Mouse (Mus musculus) layer of hippocampus, postnatal 36 days (tissue): Measurements from ENCODE around the gene Tmem184c. TPM values are rescaled to one million over a fixed set of nuclear protein-coding genes. Genes with fewer than 3 reads are reported as not detected.

Experiments
- DNase-seq, 2 experiments: peaks; one replicate each; pipeline ENCODE4 v3.0.0; 2022
- total RNA-seq, 2 experiments: library from RNA; stranded (reverse); gene quantifications; 2 replicates each; pipeline ENCODE4 v1.2.3; 2021

Gene Tmem184c
- 10 to 100 TPM; 70.9 to 71.4 TPM for total RNA-seq

DNA sequence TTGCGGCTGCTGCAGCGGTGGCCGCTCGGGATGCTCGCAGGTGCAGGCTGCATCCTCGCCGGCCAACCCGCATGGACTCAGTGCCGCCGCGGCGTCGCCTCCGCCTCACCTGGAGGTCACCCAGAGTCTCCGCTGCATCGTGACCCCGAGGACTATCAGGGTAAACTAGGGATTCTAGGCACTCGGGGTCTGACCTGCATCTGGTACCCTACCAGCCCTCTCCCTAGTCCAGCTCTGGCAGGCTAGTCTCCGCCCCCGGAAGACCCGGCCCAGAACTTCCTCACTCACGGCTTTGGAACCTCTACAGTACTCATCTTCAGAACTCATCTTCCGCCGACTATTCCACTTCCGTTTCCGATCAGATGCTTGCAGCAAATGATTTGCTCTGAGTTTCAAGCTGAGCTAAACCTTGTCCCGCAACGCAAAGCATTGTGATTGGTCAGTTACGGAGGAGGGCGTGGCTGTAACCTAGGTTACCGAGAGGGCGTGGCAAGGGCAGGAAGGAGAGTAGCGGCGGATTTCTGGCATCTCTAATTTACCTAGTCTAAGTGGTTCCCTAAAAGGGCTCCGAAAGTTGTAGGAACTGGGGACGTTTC lies at the start of gene Tmem184c:
Gene Tmem184c, minus strand, starts transcription at position 325 of the 596 bp plus-strand sequence.
- DNase-seq: peak; percentile 98

GRCm38 (mm10) chr8:77659534-77660080 lies 49.1 kb upstream of the Tmem184c start:
- no peak for DNase-seq

DNA sequence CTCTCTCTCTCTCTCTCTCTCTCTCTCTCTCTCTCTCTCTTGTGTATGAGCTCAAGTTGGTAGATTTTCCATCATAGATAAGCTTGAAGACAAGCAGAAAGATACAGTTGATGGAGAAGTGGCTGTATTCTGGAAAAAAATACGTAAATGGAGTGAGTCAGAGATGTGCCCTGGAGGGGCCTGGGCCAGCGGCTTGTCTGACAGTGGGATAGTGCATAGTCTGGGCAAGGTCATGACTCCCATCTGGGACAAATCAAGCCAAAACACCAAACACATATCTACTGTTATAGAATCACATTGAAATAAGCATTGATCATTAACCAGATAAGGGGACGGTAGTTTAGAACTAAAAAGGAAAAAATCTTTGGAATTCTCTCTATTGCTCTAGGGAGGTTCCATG lies 47.9 kb upstream of the Tmem184c start:
- DNase-seq: no peak

- DNase-seq: no peak
These were observed 40.2 kb upstream of the Tmem184c start for GRCm38 (mm10) chr8:77650646-77651190.

GRCm38 (mm10) chr8:77640093-77640839 lies 29.8 kb upstream of the Tmem184c start:
- DNase-seq: no peak

DNA sequence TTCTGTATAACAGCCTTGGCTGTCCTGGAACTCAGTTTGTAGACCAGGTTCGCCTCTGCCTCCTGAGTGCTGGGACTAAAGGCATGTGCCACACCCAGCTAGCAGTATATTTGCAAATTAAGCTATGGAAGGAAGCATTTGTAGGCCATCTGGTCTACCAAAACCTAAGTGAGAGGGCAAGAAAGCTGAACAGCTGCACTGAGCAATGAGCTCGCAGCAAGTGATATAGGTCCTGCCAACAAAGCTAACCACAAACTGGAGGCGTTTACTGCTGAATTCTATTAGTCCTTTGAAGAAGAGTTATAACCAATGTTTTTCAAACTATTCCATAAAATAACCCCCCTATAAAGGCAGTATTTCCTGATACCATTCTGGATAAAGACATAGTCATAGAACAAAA lies 27.1 kb upstream of the Tmem184c start:
- DNase-seq: no peak

DNA sequence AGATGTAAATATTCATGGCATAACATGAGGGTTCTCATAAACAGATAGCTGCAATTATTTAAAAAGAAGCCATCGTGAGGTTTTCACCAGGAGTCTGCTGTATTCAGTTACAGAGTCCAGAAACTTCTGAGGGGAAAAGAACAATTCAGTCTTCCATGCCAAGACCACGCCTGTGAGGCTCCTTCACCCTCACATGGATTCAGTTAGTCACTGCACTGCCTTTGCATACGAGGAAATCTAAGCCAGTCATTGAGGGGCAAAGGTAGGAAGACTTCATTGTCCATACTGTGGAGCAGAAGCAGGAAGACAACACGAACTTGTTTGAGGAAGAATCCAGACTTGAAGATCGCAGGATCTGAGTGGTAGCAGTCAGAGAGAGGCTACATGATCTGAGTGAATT lies 23.5 kb upstream of the Tmem184c start:
- no peak for DNase-seq

DNA sequence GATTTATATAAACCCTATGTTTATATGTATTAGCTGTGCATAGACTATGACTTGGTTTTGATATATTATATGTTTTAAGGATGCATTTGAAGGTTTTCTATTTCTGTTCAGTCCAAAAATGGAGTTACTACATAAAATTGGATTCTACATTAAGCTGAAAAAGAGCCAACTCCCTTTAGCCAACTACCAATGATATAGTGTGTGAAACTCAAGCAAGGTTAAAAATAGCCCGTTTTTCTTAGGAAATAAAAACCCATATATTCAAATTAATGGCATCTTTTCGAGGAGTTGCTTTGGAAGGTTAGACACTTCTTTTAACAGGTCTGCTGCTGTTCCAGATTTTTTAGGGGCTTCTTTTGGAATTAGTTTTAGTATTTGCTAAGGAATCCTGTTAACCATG lies 22.7 kb upstream of the Tmem184c start:
- DNase-seq: no peak

GRCm38 (mm10) chr8:77630691-77631090 lies 20.2 kb upstream of the Tmem184c start:
- DNase-seq: no peak

DNA sequence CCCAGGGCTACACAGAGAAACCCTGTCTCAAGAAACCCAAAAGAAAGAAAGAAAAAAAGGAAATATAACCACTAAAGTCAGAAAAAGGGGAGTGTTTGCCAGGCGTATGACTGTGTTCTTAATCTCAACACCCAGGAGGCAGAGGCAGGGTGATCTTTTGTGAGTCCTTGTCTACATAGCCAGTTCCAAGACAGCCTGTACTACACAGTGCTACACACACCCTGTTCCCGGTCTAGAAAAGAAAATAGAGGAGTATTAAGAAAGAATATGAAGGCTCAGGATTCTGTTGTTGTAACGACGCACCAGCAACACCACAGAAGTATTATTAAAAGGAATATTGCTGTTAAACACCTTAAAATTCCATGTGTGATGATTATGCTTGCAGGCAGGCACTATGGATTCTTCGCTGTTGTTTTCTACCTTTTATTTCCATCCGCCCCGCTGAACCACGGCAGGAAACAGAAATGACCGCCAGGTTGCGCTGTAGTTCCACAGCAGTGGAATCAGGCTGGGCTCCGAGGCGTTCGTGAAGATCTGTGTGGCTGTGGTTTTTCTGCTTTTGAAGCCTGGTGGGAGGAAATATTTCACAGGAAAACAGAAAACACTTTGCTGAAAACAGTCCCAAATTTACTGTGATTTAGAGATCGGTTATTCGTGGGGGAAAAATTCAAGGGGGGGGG lies 19.5 kb upstream of the Tmem184c start:
- peak; percentile 76 to 83 for DNase-seq

DNA sequence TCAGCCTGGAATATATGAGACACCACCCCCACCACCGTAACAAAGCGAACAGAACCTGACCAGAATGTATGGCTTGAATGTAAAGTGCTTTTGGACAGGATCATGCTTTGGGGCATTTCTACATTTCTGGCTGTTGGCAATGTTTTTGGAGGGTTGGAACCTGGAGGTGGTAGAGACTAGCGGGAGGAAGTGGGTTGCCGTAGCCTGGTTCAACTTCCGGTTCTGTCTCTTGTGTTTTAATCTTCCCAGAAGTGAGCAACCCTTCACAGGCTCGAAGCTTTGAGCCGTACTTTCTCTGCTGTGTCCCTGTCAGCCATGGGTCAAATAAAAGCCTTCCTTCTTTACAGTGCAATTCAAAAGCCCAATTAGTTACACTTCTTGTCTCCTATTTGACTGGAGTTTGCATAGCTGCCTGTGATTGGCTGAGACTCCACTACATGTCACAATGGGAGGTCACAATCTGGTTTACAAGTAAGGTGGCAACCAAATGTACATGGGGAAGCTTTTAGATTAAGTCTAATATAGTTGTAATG lies 13.2 kb upstream of the Tmem184c start:
- no peak for DNase-seq

DNA sequence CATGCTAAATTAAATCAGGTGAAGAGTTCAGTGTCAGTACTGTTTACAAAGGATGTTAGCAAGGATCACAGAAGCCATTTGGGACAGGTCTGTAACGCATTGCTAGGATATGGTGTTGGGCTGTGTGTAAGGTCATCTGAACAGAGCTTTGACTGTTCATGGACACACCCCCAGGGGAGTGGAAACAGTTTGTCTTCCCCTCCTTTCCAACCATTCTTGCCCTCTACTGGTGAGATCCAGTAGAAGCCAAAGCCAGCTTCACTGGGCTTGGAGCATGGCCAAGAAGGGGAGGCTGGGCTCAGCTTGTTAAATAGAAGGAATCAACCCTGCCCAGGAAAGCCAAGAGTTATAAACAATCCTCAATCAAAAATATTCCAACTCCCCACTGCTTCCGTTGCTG lies 7.4 kb upstream of the Tmem184c start:
- peak in 1 of 2 experiments; percentile 10 for DNase-seq

- no peak for DNase-seq
These were observed 877 bp downstream of the Tmem184c start for GRCm38 (mm10) chr8:77609621-77610020.

GRCm38 (mm10) chr8:77584174-77584573 lies 26.3 kb downstream of the Tmem184c start:
- no peak for DNase-seq

DNA sequence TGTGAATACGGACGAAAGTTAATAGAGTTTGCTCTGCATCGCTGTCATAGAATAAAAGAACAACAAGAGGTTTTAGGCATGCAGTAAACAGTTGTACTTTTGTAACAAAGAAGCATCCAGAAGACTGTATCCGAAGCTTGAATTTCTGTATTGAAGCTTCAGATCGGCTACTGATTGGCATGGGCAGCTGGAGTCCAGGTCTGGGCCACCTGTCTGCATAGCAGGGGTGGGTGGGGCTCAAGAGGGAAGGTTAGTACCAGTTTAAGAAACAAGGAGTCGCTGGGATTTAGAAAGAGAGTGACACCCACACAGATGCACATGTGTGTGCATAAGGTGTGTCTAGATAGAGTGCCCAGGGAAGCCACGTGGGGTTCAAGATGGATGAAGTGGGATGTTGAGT lies 32.8 kb downstream of the Tmem184c start:
- no peak for DNase-seq

- no peak for DNase-seq
These were observed 36.3 kb downstream of the Tmem184c start for GRCm38 (mm10) chr8:77574229-77574628.

GRCm38 (mm10) chr8:77561441-77561840 lies 49.1 kb downstream of the Tmem184c start:
- DNase-seq: no peak

GRCm38 (mm10) chr8:77552491-77552890 lies 58.0 kb downstream of the Tmem184c start:
- DNase-seq: no peak

DNA sequence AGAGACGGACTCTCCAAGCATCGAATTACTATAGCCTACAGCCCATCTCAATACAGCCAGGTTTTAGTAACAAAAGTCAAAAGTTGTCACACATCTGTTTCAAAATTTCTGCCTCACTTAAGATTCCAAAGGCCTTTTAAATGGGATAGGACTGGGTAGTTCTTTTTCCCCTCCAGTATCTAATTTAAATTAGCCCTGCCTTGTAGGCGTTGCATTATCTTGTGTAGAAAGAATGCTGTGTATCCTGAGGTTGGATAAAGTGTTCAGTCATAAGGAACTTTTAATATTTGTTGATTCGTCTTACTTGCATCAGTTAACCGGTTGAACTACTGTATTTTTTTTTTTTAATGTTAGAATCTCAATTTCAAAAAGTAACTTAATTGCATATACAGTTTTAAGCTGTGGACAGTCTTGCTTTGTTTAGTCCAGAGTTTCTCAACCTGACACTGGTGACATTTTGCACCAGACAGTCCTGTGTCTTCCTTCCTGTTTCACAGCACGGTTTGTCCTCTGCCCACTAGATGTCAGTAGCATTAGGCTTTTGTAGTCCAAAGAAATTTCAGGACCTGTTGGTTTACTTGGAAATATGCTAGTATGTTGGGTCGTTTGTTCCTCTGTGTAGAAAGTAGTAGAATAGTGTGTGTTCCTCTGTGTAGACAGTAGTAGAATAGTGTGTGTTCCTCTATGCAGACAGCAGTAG lies 60.5 kb downstream of the Tmem184c start:
- DNase-seq: no peak

DNA sequence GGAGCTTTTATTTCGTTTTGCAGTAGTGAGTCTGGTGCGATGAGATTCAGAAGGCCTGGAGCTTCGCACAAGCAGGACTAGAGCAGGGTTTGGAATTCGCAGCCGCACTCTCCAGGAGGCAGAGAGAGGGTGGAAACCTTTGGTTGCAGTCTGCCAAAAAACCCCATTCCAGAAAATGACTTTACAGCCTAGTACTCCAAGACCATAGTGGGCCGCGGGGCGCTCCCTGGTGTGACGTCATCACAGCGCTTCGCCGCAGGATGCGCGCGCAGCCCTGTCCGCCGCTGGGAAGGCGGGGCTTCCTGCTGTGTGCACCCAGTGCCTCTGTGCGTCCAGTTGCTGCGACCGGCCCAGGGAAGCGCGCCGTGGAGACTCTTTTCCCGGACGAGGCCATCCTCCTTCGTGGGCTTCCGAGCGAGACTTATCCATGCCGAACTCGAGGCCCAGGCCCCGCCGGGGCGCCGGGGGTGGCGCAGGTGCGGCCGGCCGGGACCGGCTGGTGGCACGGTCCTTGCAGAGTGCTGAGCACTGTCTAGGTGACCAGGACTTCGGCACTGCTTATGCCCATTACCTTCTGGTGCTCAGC lies 61.3 kb downstream of the Tmem184c start, which contains the start of gene Prmt9:
Gene Prmt9, plus strand, starts transcription at position 277 of the 586 bp plus-strand sequence.
- DNase-seq: peak; percentile 91
